Mouse (Mus musculus) kidney, postnatal 10 days (tissue): Measurements from ENCODE around the gene Eps8.

Experiments
- DNase-seq: peaks from one replicate; pipeline ENCODE4 v3.0.0; 2021; ENCODE audit warnings: mixed read lengths

Gene Eps8

GRCm38 (mm10) chr6:137661583-137662365, 7.1 kb upstream of the Eps8 start:
- DNase-seq: no peak

GRCm38 (mm10) chr6:137658426-137659088, 3.9 kb upstream of the Eps8 start:
- DNase-seq: peak; percentile 24

GRCm38 (mm10) chr6:137657203-137657602, 2.5 kb upstream of the Eps8 start:
- no peak for DNase-seq

- DNase-seq: no peak
Observed at GRCm38 (mm10) chr6:137649528-137649927, 5.1 kb downstream of the Eps8 start.

- DNase-seq: peak; percentile 88
Observed at GRCm38 (mm10) chr6:137649068-137649480, 5.6 kb downstream of the Eps8 start.

GRCm38 (mm10) chr6:137648110-137649067, 6.3 kb downstream of the Eps8 start:
- DNase-seq: peak; percentile 29

GRCm38 (mm10) chr6:137647646-137648045, 7.0 kb downstream of the Eps8 start:
- no peak for DNase-seq

GRCm38 (mm10) chr6:137646726-137647125, 8.0 kb downstream of the Eps8 start:
- no peak for DNase-seq

GRCm38 (mm10) chr6:137644893-137645292, 9.8 kb downstream of the Eps8 start:
- DNase-seq: no peak

- DNase-seq: no peak
Observed at GRCm38 (mm10) chr6:137643814-137644213, 10.9 kb downstream of the Eps8 start.

GRCm38 (mm10) chr6:137641642-137642041, 13.0 kb downstream of the Eps8 start:
- DNase-seq: no peak

GRCm38 (mm10) chr6:137638834-137639567, 15.7 kb downstream of the Eps8 start:
- no peak for DNase-seq

GRCm38 (mm10) chr6:137637443-137637842, 17.2 kb downstream of the Eps8 start:
- DNase-seq: no peak

- DNase-seq: no peak
Observed at GRCm38 (mm10) chr6:137636131-137636530, 18.5 kb downstream of the Eps8 start.

- DNase-seq: no peak
Observed at GRCm38 (mm10) chr6:137633626-137634025, 21.1 kb downstream of the Eps8 start.

GRCm38 (mm10) chr6:137633121-137633520, 21.6 kb downstream of the Eps8 start:
- DNase-seq: no peak

GRCm38 (mm10) chr6:137630387-137630786, 24.3 kb downstream of the Eps8 start:
- no peak for DNase-seq

- DNase-seq: no peak
Observed at GRCm38 (mm10) chr6:137629603-137630231, 25.0 kb downstream of the Eps8 start.

GRCm38 (mm10) chr6:137628715-137629114, 26.0 kb downstream of the Eps8 start:
- DNase-seq: no peak

- DNase-seq: no peak
Observed at GRCm38 (mm10) chr6:137621021-137621420, 33.7 kb downstream of the Eps8 start.

- DNase-seq: peak; percentile 54
Observed at GRCm38 (mm10) chr6:137613903-137614302, 40.8 kb downstream of the Eps8 start.

GRCm38 (mm10) chr6:137612071-137612547, 42.6 kb downstream of the Eps8 start:
- no peak for DNase-seq
